Mouse (Mus musculus) heart, adult 2 months (tissue): ENCODE data around the gene Zfp719. TPM values are rescaled to one million over a fixed set of nuclear protein-coding genes. Genes with fewer than 3 reads are reported as not detected.
A peak's percentile ranks its signal among the peaks of the same experiment; 100 is the strongest.

Experiments used
- DNase-seq, 2 experiments: peaks; one replicate each; pipeline ENCODE4 v3.0.0; 2021
- H3K27ac ChIP-seq: fragments of 200-600 bp; 2 replicates; pipeline ENCODE4 v1.8.1; 2022
- H3K27me3 ChIP-seq: fragments of 200-500 bp; 2 replicates; pipeline ENCODE4 v1.6.1; 2012; ENCODE audit warnings: mild to moderate bottlenecking, low read length, inconsistent platforms, mixed read lengths; ENCODE audit not compliant: control insufficient read depth, insufficient read depth
- H3K36me3 ChIP-seq: fragments of 200-500 bp; 2 replicates; pipeline ENCODE4 v1.6.1; 2012; ENCODE audit warnings: low read length, inconsistent platforms; ENCODE audit not compliant: control insufficient read depth, insufficient read depth
- H3K4me1 ChIP-seq: fragments of 200-500 bp; 2 replicates; pipeline ENCODE4 v1.6.1; 2011; ENCODE audit warnings: low read length; ENCODE audit not compliant: control insufficient read depth, insufficient read depth
- H3K4me3 ChIP-seq: fragments of 200-600 bp; 2 replicates; pipeline ENCODE4 v1.8.1; 2022
- H3K79me2 ChIP-seq: fragments of 200-500 bp; replicated peaks from 2 replicates; pipeline ENCODE4 v1.6.1; 2012; ENCODE audit warnings: mild to moderate bottlenecking, inconsistent platforms, low read length, moderate library complexity, mixed read lengths; ENCODE audit not compliant: control insufficient read depth, insufficient read depth
- H3K9ac ChIP-seq: fragments of 200-500 bp; 2 replicates; pipeline ENCODE4 v1.6.1; 2012; ENCODE audit warnings: low read depth, mild to moderate bottlenecking, control low read depth, inconsistent platforms, low read length, mixed read lengths
- CTCF ChIP-seq: fragments of 200-600 bp; IDR thresholded peaks from 2 replicates; pipeline ENCODE4 v1.8.1; 2022; ENCODE audit warnings: antibody characterized with exemption, mild to moderate bottlenecking, moderate library complexity
- EP300 ChIP-seq: fragments of 200-500 bp; IDR thresholded peaks from 2 replicates; pipeline ENCODE4 v1.6.1; 2011; ENCODE audit warnings: low read depth, low read length, control low read depth; ENCODE audit not compliant: insufficient read depth
- POLR2A ChIP-seq: fragments of 200-500 bp; IDR thresholded peaks from 2 replicates; pipeline ENCODE4 v1.6.1; 2011; ENCODE audit warnings: mild to moderate bottlenecking, low read depth, low read length, control low read depth; ENCODE audit not compliant: insufficient read depth
- WGBS: fragments of 180-500 bp; shearing (Covaris S2); methylation state at CpG from one replicate; pipeline ENCODE4 v1.1.7; 2018; 5-methylcytosine and 5-hydroxymethylcytosine counted together
- intact Hi-C: fragments of 180-260 bp; cut with DNase I; formaldehyde crosslinking; loops from one replicate; pipeline ENCODE4 v1.15.1; 2025
- polyA plus RNA-seq: library from polyadenylated mRNA; depleted of rRNA; stranded (reverse); fragments of >200 nt; gene quantifications from 2 replicates; pipeline ENCODE4 v1.2.3, GENCODE M21; 2012; rRNA removed
- total RNA-seq, 2 experiments: library from RNA; stranded (reverse); gene quantifications; 2 replicates each; pipeline ENCODE4 v1.2.3; 2021

The Zfp719 gene
- total and polyA plus RNA-seq, 3 experiments, result 1.4 to 5.9 (median 3.8) TPM

DNA sequence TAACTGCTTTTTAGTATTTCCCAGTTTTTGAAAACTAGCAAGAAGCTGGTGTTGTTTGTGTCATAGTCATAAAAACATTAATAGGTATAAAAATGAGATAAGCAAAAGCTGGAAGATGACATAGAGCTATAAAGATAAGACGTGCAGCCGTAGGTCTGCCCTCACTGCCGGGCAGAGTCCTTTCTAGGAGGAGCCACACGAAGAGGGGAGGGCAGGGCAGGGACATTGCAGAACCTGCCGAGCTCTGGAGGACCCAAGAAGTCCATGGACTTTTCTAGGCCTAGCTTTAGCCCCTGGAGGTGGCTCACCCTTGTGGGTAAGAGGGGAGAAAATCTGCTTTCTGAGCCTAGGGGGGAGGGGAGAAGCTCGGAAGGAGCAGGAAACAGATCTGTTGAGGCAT, 55.1 kb downstream of the Zfp719 start, which contains the start of gene Ceacam18:
Ceacam18 (plus strand) TSS at position 208 of the 400 bp plus-strand sequence.
- 37% methylated on average over 6 of the region's 6 CpGs for WGBS
- intact Hi-C loops, result no loop called here

DNA sequence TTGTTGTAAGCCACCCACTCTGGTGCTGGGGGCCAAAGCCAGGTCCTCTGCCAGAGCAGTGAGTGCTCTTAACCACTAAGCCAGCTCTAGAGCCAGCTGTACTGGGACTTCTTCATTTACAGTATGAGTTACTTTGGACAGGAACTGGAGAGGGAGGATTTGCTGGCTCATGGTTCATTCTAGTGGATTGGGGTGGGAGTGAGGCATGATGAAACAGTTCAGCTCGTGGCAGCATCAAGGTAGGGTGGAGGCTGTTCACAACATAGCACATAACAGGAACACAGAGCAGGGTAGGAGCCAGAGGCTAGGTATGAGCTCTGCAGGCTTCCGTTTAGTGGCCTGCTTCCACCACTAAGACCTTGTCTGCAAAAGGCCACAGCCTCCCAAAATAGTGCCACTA, 56.8 kb downstream of the Zfp719 start:
- Histone ChIP-seq H3K27ac (no peak overlapping the region), H3K4me1 (no peaks in the 10 kb centered on the region), H3K27me3 (no peaks in the 10 kb centered on the region), H3K4me3 (no peak overlapping the region), H3K36me3 (no peaks in the 10 kb centered on the region), H3K9ac (no peak overlapping the region), H3K79me2 (no peaks in the 10 kb centered on the region)
- no peak for DNase-seq
- TF ChIP-seq CTCF (no peak), EP300 (no peak), POLR2A (no peak)
- intact Hi-C loops, result no loop called here
- WGBS, result 50% methylated on average over 2 of the region's 2 CpGs

More for the DNA sequence above, 55.1 kb downstream of the Zfp719 start, which contains the start of gene Ceacam18:
- no peak for DNase-seq
- no peaks in the 10 kb centered on the region for H3K4me1 ChIP-seq
- H3K27ac ChIP-seq, result no peak within 1 kb of the TSS
- no peak within 1 kb of the TSS for H3K4me3 ChIP-seq
- TF ChIP-seq POLR2A (no peak), EP300 (no peak), CTCF (no peak)
- no peaks in the 10 kb centered on the region for H3K27me3 ChIP-seq
- H3K79me2 ChIP-seq, result no peaks in the 10 kb centered on the region
- no peak within 1 kb of the TSS for H3K9ac ChIP-seq
- H3K36me3 ChIP-seq, result no peaks in the 10 kb centered on the region

DNA sequence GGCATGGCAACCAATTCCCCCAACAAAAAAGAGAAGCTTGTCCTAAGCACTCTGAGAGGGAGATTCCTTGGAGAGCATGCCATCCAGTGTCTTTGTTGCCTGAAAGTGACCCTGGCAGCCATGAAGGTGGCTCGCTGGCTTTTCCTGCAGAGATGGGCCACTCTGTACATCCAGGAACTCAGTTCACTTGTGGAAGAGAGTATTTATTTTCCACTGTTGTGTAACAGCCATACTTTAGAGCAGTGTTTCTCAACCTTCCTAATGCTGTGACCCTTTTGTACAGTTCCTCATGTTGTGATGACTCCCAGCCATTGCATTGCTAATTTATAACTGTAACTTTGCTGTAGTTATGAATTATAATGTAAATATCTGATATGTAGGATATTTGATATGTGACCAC, 57.7 kb downstream of the Zfp719 start:
- WGBS, result 66% methylated on average over 1 of the region's 1 CpGs
- H3K27ac ChIP-seq, result no peak overlapping the region
- no peak for TF ChIP-seq EP300
- no peak for TF ChIP-seq POLR2A
- no peak for TF ChIP-seq CTCF
- H3K27me3 ChIP-seq, result no peaks in the 10 kb centered on the region
- intact Hi-C loops, result no loop called here
- H3K79me2 ChIP-seq, result no peaks in the 10 kb centered on the region
- no peak overlapping the region for H3K9ac ChIP-seq
- no peaks in the 10 kb centered on the region for H3K4me1 ChIP-seq
- H3K4me3 ChIP-seq, result no peak overlapping the region
- no peaks in the 10 kb centered on the region for H3K36me3 ChIP-seq
- DNase-seq, result no peak

DNA sequence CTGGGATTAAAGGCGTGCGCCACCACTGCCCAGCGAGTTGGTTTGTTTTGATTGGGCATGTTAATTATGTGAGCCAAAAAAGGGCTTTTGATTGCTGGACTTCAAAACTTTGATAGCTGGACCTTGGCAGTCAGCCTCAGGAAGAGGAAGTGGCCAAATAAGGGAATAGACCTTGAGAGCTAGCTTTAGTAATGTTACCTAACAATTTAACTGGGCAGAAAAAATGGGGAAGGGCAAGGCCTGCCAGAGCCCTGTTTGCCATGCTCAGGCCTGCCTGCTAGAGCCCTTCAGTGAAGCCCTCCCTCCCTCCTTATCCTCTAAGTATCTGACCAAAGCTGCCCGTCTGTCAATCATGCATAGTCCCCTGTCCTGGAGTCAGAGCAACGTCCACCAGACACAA, 63.2 kb downstream of the Zfp719 start:
- Histone ChIP-seq H3K4me3 (no peak overlapping the region), H3K27ac (no peak overlapping the region), H3K27me3 (no peaks in the 10 kb centered on the region), H3K9ac (no peak overlapping the region), H3K4me1 (peaks cover 1% of the 10 kb centered on the region; the same call in 1 of the 2 replicates), H3K79me2 (no peaks in the 10 kb centered on the region), H3K36me3 (no peaks in the 10 kb centered on the region)
- intact Hi-C loops, result no loop called here
- TF ChIP-seq EP300 (no peak), CTCF (no peak), POLR2A (no peak)
- WGBS, result 59% methylated on average over 5 of the region's 5 CpGs
- DNase-seq, result peak in 1 of 2 experiments; percentile 11

Other genes with a start within 250 kb of the Zfp719 start
- gene Siglecf, start 228.3 kb upstream of the Zfp719 start, total RNA-seq, result not detected
- gene Siglecf, start 228.3 kb upstream of the Zfp719 start, polyA plus RNA-seq, result 0.14 and 0.20 TPM in 2 replicates
- under 1 TPM; 0.18 to 0.50 TPM for gene Siglecg, start 171.4 kb upstream of the Zfp719 start, total RNA-seq
- 2.0 and 3.2 TPM in 2 replicates for gene Siglecg, start 171.4 kb upstream of the Zfp719 start, polyA plus RNA-seq
- gene Lim2, start 151.9 kb upstream of the Zfp719 start, total RNA-seq, result not detected
- not detected in 2 replicates for gene Lim2, start 151.9 kb upstream of the Zfp719 start, polyA plus RNA-seq
- gene Nkg7, start 142.5 kb upstream of the Zfp719 start, total RNA-seq, result not detected
- 1.6 and 4.9 TPM in 2 replicates for gene Nkg7, start 142.5 kb upstream of the Zfp719 start, polyA plus RNA-seq
- gene Cldnd2, start 138.8 kb upstream of the Zfp719 start, total RNA-seq, result not detected
- not detected in 2 replicates for gene Cldnd2, start 138.8 kb upstream of the Zfp719 start, polyA plus RNA-seq
- 1,000 to 10,000 TPM; 1,250 to 1,384 TPM for gene Etfb, start 135.5 kb upstream of the Zfp719 start, total RNA-seq
- 731 and 1,097 TPM in 2 replicates for gene Etfb, start 135.5 kb upstream of the Zfp719 start, polyA plus RNA-seq
- under 1 TPM; 0.73 to 0.82 TPM for gene Gm45233, start 135.5 kb upstream of the Zfp719 start, total RNA-seq
- 2.2 and 4.7 TPM in 2 replicates for gene Gm45233, start 135.5 kb upstream of the Zfp719 start, polyA plus RNA-seq
- gene Vsig10l, start 116.5 kb upstream of the Zfp719 start, total RNA-seq, result 1 to 10 TPM; 1.0 to 1.1 TPM
- gene Vsig10l, start 116.5 kb upstream of the Zfp719 start, polyA plus RNA-seq, result 3.0 TPM in 2 replicates
- gene Iglon5, start 89.5 kb upstream of the Zfp719 start, total RNA-seq, result under 1 TPM; 0.14 to 0.16 TPM
- 0.56 and 0.78 TPM in 2 replicates for gene Iglon5, start 89.5 kb upstream of the Zfp719 start, polyA plus RNA-seq
- gene 4931406B18Rik, start 73.7 kb upstream of the Zfp719 start, total RNA-seq, result not detected
- not detected in 2 replicates for gene 4931406B18Rik, start 73.7 kb upstream of the Zfp719 start, polyA plus RNA-seq
- 1 to 10 TPM; 2.4 to 3.5 TPM for gene Cd33, start 35.2 kb upstream of the Zfp719 start, total RNA-seq
- gene Cd33, start 35.2 kb upstream of the Zfp719 start, polyA plus RNA-seq, result 7.6 and 7.9 TPM in 2 replicates
- under 1 TPM; 0.86 to 0.93 TPM for gene Zfp658, start 17.4 kb upstream of the Zfp719 start, total RNA-seq
- 0.70 and 1.0 TPM in 2 replicates for gene Zfp658, start 17.4 kb upstream of the Zfp719 start, polyA plus RNA-seq
- gene Zfp819, start 27.6 kb downstream of the Zfp719 start, total RNA-seq, result not detected
- gene Zfp819, start 27.6 kb downstream of the Zfp719 start, polyA plus RNA-seq, result not detected in 2 replicates
- gene Ceacam18, start 55.1 kb downstream of the Zfp719 start, total RNA-seq, result not detected
- not detected in 2 replicates for gene Ceacam18, start 55.1 kb downstream of the Zfp719 start, polyA plus RNA-seq
- 1 to 10 TPM; 1.6 to 1.9 TPM for gene Siglece, start 80.6 kb downstream of the Zfp719 start, total RNA-seq
- gene Siglece, start 80.6 kb downstream of the Zfp719 start, polyA plus RNA-seq, result 1.7 and 2.1 TPM in 2 replicates
- 1 to 10 TPM; 3.1 to 3.2 TPM for gene Ctu1, start 92.4 kb downstream of the Zfp719 start, total RNA-seq
- gene Ctu1, start 92.4 kb downstream of the Zfp719 start, polyA plus RNA-seq, result 2.5 and 3.2 TPM in 2 replicates
- under 1 TPM in 1 of 2 experiments, not detected in 1; 0.30 TPM for gene Klk14, start 110.8 kb downstream of the Zfp719 start, total RNA-seq
- 0.44 and 0.45 TPM in 2 replicates for gene Klk14, start 110.8 kb downstream of the Zfp719 start, polyA plus RNA-seq
- not detected for gene Klk13, start 133.0 kb downstream of the Zfp719 start, total RNA-seq
- 0.18 and 0.35 TPM in 2 replicates for gene Klk13, start 133.0 kb downstream of the Zfp719 start, polyA plus RNA-seq
- not detected for gene Klk12, start 189.3 kb downstream of the Zfp719 start, total RNA-seq
- not detected in 2 replicates for gene Klk12, start 189.3 kb downstream of the Zfp719 start, polyA plus RNA-seq
- under 1 TPM; 0.25 to 0.44 TPM for gene Klk11, start 195.0 kb downstream of the Zfp719 start, total RNA-seq
- 0.20 and 0.78 TPM in 2 replicates for gene Klk11, start 195.0 kb downstream of the Zfp719 start, polyA plus RNA-seq
- gene Klk10, start 201.4 kb downstream of the Zfp719 start, total RNA-seq, result under 1 TPM; 0.27 to 0.65 TPM
- gene Klk10, start 201.4 kb downstream of the Zfp719 start, polyA plus RNA-seq, result 0.70 and 1.8 TPM in 2 replicates
- gene Klk9, start 212.3 kb downstream of the Zfp719 start, total RNA-seq, result not detected
- gene Klk9, start 212.3 kb downstream of the Zfp719 start, polyA plus RNA-seq, result 0.12 TPM in 2 replicates
- gene Klk8, start 218.0 kb downstream of the Zfp719 start, total RNA-seq, result 10 to 100 TPM; 10.6 TPM
- gene Klk8, start 218.0 kb downstream of the Zfp719 start, polyA plus RNA-seq, result 8.5 and 9.0 TPM in 2 replicates
- not detected for gene Klk7, start 231.7 kb downstream of the Zfp719 start, total RNA-seq
- gene Klk7, start 231.7 kb downstream of the Zfp719 start, polyA plus RNA-seq, result 0.08 TPM in 1 of 2 replicates, not detected in the other
- not detected for gene Klk6, start 244.9 kb downstream of the Zfp719 start, total RNA-seq
- gene Klk6, start 244.9 kb downstream of the Zfp719 start, polyA plus RNA-seq, result not detected in 2 replicates